Mouse (Mus musculus): Measurements from ENCODE around the gene Ube2q2.
"Not testable (repeated sequence)": the region's sequence is repeated elsewhere in the genome, so short reads cannot be mapped to it uniquely, and the experiment has no call there.

The Ube2q2 gene

DNA sequence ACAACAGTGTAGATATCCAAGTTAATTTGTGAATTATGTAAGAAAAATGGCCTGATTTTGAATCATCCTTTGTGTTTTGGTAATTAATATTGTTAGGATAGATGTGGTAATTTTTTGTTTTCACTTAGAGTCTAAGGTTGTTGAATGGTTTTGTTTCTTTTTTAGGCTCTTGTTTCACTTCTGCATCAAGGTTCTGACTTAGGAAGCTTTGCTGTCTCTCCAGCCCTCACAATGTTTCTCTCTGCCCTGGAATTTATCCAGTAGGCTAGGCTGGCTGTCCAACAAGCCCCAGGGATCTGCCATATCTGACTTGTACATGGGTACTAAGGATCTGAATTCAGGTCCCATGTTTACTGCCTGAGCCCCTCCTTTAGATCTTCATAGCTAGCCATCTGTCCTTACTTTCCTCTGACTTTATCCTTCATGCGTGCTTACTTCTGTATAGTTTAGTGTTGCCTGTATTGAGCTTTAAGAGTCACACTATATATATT lies 23.6 kb downstream of the Ube2q2 start:
- DNase-seq (ENCODE audit: low read depth), result no peak

DNA sequence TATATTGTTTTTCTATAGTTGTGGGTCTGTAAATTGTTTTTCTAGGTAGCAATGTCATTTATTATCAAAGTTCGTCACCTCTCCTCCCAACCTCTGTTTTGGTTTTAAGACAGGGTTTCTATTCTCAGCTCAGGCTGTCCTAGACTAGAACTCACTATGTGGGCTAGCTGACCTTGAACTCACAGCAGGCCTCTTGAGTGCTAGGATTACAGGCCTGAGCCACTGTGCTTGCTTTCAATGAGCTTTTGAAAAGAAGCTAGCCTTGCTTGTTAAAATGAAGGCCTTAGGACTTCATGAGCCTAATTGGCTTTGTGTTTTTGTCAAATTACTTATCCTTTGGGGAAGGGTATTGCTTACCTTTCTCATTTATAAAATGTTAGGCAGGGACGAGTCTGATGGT lies 25.6 kb downstream of the Ube2q2 start:
- no peak for DNase-seq (ENCODE audit: low read depth)

DNA sequence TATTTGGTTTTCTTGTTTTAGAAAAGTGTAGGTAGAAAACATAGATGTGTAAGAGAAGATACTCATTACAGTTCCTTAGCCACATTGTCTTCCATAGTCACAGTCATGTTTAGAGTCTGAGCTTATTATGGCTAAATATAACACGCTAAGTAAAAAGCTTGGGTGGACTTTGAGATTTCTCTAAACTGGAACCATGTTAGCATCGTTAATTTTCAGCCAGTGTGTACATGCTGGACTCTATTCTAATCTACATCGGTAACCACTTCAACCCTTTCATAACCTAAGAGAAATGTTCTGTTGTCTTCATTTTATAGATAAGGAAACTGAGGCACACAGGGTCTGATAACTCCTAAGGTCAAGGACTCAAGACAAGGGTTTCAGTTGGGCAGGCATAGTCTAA lies 47.2 kb downstream of the Ube2q2 start:
- no peak for DNase-seq (ENCODE audit: low read depth)

DNA sequence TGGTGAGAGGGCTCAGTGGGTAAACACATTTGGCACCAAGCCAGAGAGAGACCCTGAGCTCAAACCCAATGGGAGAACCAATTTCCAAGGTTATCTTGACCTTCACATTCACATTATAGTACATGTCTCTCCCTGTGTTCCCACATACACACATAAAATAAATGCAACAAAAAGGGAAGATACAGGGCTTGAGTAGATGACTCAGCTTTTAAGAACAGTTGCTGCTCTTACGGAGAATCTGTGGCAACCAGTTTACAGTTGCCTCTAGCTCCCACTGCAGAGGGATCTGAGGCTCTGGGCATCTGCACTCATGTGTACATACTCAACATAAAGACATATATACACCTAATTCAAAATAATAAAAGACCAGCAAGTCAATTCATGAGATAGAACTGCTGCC lies 49.6 kb downstream of the Ube2q2 start:
- DNase-seq (ENCODE audit: low read depth), result no peak

DNA sequence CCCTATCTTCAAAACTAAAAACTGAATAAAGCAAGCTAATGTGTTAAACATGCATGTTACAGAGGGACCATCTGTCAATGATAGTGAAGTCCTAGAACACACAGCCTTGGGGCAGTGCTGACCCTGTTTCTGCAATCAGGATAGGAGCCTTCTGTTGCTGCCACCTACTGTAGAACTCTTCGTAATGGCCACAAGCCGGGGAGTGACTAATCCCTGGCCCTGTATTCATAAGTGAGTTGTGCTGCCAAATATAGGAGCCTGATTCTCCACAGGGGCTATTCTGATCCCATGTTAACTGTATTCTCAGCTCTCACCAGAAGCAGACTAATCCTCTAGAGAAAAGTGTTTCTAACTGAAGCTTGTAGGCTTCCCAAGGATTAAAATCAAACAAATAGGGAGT lies 50.7 kb downstream of the Ube2q2 start:
- peak; percentile 56 for DNase-seq (ENCODE audit: low read depth)

DNA sequence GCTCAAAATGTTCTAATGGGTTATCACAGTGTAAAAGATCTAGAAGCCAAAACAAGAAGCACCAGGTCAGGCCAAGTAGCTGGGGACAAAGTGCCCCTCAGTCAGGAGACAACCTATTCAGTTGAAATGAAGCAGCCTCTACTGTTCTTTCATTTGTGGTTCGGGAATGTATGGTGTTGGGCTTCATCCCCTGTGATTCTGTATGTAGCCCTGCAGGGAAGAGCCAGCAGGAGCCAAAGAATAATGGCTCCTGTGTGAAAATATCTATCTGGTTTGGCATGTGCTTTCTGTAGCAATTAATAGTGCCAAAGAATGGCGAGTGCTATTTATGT lies 59.8 kb downstream of the Ube2q2 start:
- no peak for DNase-seq (ENCODE audit: low read depth)

DNA sequence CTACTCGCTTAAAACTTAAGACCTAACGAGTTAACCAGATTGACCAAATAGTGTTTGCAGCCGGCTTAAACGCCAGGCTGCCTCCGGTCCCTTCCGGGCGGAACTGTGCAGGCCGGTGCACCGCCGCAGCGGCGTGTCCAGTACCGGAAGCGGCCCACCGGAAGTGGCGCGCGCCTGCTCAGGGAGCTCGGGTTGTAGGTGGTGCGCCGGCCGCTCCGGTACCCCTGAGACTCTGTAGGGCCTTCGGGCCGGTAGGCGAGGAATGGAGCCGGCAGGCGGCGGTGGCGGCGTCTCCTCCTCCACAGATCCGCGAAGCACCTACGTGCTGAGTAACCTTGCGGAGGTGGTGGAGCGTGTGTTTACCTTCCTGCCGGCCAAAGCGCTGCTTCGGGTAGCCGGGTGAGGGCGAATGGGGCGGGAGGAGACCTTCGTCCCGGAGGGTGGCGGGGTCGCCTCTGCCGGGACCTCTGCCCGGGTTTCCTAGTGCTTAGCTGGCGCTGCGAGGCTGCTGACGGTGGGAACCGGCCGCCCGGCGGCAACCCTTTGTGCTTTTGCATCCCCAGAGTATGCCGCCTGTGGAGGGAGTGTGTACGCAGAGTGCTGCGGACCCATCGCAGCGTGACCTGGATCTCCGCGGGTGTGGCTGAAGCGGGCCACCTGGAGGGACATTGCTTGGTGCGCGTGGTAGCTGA lies 60.3 kb downstream of the Ube2q2 start, which contains the start of gene Fbxo22:
Gene Fbxo22, plus strand, starts transcription at position 136 of the 692 bp plus-strand sequence.
- DNase-seq (ENCODE audit: low read depth), result peak; percentile 91

DNA sequence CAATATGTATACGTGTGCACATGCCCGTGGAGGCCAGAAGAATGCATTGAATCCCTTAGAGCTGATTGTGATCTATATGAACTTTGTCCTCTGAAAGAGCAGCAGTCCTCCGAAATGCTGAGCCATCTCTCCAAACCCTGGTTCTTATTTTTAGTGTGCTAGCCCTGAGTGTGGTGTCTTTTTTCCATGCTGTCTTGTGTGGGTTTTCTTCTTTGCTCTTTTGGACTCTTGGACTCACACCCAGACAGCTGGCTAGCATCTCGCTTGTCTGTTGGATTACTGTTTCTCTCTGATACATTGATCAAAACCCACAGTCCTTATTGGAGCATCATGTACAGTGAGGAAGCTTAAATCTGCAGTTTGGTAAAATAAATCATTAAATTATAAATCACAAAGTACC lies 63.0 kb downstream of the Ube2q2 start:
- DNase-seq (ENCODE audit: low read depth), result no peak

DNA sequence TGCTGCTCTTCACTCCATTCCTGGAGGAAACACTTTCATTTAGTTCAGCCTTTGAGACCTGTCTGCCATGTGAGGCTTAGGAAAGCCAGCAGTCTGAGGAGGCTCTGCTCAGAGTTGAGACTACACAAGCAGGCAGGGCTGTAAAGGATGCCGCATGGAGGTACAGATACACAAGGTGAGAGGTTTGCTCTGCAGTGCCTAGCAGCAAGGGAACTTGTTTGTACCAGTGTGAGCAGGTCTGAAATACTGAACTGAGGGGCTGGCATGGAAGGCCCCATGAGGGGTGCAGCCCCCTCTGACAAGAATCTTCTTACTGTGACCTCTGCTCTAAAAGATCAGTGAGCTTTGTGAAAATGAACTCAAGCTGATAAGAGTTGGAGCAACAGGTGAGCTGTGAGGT lies 64.7 kb downstream of the Ube2q2 start:
- no peak for DNase-seq (ENCODE audit: low read depth)

DNA sequence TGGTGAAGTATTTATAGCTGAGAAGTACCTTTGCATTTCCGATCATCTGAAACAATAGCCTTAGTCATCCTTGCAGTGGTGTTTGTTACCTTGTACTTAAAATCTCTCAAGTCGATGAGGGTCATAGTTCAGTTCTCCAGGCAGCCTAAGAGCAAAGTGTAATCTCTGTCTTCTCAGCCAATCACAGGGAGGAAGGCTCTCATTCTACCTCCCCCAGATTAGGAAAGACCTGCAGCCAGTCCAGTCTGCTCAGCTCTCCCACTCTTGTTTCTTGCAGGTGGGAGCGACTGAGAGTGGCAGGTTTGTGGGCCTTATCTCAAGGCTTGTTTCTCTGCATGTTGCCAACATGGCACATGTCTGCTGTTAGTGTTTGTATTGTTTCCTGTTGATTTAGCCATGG lies 66.4 kb downstream of the Ube2q2 start:
- no peak for DNase-seq (ENCODE audit: low read depth)

DNA sequence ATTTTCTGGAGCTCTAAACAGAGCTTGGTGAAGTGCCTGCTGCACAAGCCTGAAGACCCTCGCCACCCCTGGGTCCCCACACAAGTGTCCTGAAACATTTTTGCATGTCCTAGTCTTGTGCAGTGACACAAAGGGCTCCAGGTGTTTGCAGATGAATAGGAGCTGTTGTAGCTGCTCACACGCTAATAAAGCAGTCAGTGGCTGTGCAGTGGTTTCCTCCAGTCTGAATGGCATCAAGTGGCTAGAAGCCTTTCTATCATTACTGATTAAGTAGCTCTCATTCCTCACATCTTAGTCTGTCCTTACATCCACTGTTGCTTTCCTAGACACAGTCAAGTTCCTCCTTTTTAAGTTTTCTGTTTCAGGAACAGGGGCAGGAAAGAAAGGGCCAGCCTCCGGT lies 67.0 kb downstream of the Ube2q2 start:
- no peak for DNase-seq (ENCODE audit: low read depth)

DNA sequence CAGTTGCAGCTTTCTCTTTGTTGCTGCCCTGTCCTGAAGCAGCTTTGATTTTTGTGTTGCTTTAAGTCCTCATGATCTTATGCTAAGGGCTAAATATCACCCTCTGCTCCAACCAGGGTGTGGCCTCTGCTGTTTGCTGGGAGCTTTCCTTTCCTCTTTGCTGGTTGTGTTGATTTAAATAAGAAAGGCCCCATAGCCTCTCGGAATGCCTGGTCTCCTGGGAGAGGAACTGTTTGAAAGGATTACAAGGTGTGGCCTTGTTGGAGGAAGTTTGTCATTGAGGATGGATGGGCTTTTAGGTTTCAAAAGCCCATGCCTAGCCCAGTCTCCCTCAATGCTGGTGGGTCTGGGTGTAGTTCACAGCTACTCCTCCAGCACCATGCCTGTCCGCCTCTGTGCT lies 67.4 kb downstream of the Ube2q2 start:
- no peak for DNase-seq (ENCODE audit: low read depth)

DNA sequence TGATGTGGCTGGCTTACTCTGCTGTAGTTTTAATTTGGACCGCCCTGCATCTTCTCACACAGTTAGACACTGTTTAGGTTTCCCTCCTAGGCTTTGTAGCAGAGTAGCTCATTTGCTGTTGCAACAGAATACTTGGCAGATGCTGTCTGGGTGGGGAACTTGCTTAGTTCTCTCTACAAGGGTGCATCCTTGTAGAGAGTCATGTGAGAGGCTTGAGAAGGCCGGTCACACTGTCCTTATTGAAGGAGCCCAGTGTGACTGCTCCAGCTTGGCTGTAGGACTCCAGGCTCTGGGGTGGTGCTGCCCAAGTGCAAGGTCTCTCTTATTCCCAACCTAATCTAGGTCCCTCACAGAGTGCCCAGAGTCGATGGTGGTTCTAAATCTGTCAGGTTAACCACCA lies 68.7 kb downstream of the Ube2q2 start:
- no peak for DNase-seq (ENCODE audit: low read depth)

DNA sequence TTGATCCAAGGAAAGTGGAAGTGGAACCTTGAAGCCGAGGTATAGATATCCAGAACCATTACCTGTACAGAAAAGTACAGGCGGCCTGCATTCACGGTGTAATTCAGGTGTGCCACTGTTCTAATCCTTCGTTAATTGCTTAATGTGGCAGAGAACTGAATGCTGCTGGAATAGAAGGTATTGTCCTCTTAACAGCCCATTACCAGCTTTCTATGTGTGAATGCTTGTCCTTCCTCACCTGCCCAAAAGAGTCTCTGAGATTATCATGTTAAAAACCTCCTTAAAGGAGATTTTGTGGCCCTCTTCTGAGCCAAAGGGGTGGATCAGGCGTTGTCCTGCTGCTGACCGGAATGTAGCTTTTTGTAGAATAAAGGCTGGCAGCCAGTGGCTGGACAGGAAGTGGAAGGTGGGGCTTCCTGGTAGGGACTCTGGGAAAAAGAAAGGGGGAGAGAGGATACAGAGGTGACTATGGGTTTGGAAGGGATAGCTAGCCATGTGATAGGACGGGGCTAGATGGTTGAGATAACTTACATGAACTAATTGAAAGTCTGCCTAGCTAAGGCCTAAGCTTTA lies 76.6 kb downstream of the Ube2q2 start:
- no peak for DNase-seq (ENCODE audit: low read depth)

DNA sequence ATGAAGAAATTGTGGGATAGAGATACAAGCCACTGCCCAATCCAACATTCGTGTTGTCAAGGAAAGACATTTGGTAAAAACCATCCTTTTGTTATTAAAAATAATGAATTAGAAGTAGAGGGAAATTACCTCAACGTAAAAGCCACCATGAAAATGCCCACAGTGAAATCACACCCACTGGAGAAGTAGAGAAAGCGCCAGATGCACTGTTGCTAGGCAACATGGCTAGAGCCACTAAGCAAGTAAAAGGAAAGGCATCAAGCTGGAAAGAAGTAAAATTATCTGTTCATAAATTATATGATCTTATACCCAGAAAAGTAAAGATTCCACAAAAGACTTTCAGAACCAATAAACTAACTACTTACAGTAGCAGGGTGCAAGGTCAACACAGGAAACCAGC lies 77.6 kb downstream of the Ube2q2 start:
- DNase-seq (ENCODE audit: low read depth), result no peak

DNA sequence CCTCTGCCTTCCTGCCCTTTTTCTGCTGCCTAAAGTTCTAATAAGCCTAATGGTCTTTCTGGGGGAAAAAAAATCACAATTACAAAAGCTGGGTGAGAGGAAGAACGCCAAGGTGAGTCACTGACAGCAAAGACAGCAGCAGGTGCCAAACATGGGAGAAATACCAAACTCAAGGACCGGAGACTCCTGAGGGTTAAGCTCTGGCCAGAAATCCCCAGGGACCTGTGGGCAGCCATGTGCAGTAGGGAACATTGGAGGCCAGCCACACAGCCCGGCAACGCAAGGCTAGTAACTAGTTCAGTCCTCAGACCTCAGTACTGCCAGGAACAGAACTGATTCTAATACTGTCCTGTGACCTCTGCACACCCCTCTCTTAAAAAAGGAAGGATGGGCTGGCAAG lies 79.5 kb downstream of the Ube2q2 start:
- no peak for DNase-seq (ENCODE audit: low read depth)

DNA sequence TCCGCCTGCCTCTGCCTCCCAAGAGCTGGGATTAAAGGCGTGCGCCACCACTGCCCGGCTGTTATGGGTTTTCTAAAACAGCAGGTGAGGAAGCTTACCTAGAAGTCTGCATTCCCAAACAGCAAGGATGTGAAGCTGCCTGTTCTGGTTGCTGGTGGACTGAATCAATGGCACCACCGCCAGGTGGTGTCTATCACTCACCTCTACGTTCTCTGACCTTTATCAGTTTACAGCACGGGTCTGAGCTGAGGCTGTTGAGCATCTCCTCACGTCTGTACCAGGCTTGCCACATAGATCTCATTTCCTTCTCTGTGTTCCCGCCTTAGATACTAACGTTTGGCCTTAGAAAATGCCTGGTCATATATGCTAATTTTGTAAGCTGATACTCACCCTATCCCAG lies 80.4 kb downstream of the Ube2q2 start:
- no peak for DNase-seq (ENCODE audit: low read depth)

DNA sequence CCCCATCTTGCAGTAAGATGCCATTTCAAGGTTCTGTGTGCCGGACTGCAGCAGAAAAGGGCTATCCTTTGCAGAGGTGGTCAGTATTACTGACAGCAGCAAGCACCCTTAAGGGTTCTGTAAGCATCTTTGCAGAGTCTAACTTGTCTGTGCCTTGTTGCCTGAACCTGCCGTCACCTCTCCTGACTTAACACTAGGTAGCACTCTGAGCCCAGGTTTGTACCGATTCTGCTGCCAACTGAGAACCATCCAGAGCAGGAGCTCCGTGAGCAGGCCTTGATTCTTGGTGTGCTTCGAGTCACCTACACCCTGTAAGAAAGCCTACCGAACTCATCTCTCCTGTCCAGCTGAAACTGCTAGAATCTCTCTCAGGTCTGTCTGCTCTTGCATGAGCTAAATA lies 82.9 kb downstream of the Ube2q2 start:
- DNase-seq (ENCODE audit: low read depth), result peak; percentile 21

DNA sequence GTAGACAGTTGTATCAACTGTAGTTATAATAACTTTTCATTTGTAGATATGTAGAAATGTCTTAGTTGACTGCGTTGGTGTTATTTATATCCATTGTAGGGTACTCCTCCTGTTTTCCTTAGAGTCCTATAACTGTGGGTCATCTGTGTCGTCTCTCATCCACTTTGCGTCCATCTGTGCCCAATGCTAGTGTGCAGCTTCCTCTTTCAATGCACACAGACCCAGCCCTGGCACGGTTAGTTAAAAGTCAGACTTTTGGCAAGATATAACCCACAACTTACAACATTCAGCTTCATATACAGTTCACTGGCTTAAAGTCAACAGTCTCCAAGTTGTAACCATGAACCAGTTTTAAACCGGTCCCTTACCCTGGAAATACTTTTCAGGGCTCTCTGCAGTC lies 83.5 kb downstream of the Ube2q2 start:
- no peak for DNase-seq (ENCODE audit: low read depth)

DNA sequence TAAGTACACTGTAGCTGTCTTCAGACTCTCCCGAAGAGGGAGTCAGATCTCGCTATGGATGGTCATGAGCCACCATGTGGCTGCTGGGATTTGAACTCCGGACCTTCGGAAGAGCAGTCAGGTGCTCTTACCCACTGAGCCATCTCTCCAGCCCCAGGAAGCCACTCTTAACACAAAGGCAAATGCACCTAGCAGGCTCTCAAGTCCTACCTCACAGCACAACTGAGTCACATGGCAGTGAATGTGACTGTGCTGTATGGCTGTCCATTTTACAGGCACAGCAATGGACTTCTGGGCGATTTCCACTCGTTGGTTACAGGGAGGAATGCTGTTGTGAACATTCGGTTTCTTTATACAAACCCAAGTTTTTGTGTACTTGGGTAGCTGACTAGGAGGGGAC lies 83.9 kb downstream of the Ube2q2 start:
- DNase-seq (ENCODE audit: low read depth), result no peak

DNA sequence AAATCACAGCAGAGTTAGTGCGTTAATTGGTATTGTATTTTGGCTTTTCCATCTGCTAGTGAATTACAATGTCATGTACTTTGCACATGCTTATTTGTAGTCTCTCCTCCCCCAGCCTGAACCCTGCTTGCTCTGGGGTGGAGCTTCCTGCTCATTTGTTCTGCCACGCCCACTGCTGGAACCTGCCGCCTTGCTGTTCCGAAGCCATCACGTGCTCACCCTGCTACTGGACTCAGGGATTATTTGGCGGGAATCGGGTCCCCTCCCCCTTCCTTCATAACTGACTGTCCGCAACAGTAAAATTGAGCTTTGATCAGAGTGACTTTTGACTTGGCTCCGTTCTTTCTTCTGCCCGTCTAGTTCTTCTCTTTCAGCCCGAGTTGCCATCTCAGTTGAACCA lies 84.4 kb downstream of the Ube2q2 start:
- DNase-seq (ENCODE audit: low read depth), result not testable (repeated sequence)

DNA sequence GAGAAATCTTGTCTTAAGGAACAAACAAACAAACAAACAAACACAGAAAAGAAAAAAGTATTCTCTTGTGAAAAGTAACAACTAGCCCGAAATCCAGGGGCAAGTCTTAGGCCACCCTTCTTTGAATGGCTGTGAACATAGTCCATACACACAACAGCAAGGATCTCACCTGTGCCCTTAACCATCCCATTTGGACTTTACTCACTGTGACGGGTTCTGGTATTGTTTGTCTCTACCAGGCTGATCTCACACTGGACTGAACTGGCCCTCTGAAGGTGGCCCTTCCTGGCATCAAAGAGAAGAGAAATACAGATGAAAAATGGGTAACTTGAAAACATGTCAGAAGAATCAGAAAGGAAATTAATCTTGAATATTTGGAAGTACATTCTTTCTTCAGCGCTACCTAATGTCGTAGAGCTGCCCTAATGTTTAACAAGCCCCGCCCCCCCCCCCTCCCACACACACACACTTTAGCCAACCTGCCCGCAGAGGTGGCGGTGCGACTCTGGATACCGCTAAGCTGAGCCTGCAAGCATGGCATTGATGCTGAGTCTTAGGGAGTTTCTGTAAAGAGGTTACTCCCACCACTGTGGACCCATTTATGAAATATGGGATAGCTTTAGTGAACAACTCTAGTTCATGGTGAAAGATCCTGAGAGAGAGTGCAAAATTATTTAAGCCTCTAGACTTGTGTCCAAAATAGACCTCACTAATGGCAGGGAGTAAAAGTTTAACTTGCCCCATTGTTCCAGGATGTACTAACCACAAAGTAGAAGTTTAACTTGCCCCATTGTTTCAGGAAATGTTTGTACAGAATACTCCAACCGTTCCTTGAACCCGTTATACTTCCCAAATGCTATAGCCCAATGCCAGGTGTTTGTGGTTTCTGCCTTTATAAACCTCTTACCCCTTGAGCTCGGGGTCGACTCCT lies 87.8 kb downstream of the Ube2q2 start:
- no peak for DNase-seq (ENCODE audit: low read depth)

DNA sequence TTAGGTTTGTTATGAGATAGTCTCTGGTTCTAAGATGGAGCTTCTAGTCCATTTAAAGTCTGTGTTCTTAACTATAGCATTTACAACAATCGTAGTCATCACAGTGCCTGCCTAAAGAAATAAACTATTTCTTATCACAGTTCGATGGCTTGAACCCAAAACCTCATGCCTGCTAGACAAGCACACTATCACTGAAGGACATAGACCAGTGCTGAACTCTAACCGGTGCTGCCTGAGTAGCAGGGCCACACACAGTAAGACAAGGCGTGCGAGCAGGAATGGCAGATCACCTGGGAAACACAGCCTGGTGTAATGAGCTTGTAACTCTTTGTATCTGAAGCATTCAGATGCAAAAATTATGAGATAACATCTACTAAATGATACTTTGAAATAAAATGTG lies 92.2 kb downstream of the Ube2q2 start:
- DNase-seq (ENCODE audit: low read depth), result no peak

Data from NIH3T3 (cell line).